Mouse (Mus musculus): ENCODE data around the gene Smyd1.
"Not testable (repeated sequence)": the region's sequence is repeated elsewhere in the genome, so short reads cannot be mapped to it uniquely, and the experiment has no call there.

Smyd1 gene

DNA sequence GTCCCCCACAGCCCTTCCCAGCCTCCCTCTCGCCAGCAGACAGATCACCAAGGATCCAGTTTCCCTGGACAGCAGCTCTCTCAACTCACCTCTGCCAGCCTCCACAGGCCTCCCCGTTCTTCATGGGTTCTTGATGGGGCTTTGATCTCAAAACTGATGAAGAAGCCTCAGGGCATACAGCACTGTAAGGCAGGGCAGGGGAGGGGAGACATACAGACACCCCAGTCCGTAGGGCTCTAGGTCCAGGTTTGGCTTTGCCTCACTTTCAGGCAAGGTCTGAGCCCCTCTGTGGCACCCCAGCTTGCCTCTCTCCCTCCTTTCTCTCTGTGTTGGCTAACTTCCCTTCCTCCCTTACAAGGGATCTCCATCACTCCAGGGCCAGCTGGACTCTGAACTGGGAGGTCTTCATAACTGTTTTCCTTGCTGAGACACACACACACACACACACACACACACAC, at the start of gene Smyd1:
Gene Smyd1 (minus strand): TSS at position 408 of the 458 bp plus-strand sequence.
- DNase-seq = no peak

DNA sequence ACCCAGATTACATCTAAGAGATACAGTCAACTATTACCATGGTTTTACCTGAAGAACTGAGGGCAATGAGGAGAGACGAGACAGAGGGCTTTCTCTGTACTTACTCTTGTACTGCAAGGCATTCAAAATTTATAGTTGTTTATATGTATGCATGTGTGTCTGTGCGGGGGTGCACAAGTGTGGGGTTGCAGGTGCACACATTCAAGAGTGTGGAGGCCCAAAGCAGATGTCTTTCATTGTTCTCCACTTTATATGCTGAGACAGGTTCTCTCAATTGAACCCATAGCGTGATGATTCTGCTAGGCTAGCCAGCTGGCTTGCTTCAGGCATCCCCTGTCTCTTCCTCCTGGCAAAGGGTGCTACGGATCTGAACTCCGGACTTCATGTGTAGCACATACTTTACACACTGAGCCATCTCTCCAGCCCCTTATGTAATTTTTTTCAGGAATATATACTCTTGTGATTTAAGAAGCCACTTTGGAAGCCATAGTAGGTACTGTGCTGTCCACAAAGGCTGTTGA, 49.1 kb upstream of the Smyd1 start:
- DNase-seq = no peak

DNA sequence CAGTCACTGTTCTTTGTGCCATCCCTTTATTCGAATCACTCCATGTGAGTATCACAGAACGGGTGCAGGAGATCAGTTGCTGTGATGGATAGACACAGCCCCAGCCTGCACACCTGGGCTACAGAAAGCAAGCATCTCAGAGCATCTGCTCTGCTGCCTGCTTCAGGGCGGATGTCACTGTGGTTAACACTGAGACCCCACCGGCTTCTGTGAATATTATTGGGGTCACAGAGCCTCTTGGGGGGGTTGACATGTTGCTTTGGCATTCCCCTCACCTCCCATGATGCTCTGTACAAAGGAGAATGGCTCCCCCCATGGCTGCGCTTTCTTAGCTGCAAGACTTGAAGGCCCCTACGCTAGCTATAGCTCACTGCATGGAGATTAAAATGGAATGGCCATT, 47.4 kb upstream of the Smyd1 start:
- DNase-seq = no peak

DNA sequence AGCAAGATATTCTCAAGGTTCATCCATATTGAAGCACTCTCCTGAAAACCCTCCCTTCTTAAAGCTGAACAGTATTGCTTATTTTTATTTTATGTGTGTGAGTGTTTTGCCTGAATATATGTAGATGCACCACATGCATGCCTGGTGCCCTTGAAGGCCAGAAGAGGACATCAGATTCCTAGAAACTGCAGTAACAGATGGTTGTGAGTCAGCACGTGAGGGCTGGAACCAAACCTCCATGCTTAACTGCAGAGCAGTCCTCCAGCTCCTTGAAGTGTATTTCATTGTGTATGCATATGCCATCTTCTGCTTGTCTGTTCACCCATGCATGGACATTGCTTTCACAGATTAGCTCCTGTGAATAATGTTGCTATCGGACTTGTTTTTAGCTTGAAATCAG, 42.0 kb upstream of the Smyd1 start:
- no peak for DNase-seq

DNA sequence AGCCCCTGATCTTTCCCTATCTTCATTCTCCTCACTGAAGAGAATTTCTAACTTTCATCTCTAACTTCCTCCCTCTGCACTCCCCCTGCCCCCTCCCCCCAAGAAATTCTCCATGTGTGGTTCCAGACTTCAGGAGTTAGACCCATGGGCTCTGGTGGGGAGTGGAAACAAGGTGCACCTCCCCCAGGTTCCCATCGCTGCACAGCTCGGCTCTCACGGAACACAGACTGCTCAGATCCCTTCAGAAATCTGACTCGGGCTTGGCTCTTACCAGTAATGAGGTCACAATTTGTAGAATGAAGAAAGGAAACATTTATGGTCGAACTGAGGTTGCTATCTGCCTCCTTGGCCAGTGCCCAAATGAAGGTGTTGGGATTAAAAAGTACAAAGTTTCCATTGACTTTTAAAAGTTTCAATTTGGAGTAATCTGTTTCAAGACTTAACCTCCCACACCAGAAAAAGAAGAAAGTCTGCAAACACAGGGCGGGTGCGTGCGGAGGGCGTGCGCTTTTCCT, 39.2 kb upstream of the Smyd1 start:
- no peak for DNase-seq

DNA sequence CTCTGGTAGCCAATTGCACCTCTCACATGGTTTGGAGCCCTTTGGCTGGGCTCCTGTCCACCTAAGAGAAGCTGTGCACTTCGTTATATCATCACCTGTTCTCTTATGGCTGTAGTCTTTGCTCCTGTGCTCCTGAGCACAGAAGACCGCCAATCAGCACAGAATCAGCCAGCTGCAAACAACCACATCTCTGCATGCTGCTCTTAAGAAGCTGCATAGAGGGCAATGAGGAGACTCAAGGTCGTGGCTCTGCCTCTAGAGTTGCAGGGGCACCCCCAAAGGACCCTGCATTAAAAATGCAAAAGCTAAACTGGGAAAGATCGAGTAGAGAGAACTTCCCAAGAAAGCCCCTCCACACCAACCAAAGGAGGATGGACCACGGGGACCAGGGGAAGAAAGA, 38.7 kb upstream of the Smyd1 start:
- DNase-seq = no peak

DNA sequence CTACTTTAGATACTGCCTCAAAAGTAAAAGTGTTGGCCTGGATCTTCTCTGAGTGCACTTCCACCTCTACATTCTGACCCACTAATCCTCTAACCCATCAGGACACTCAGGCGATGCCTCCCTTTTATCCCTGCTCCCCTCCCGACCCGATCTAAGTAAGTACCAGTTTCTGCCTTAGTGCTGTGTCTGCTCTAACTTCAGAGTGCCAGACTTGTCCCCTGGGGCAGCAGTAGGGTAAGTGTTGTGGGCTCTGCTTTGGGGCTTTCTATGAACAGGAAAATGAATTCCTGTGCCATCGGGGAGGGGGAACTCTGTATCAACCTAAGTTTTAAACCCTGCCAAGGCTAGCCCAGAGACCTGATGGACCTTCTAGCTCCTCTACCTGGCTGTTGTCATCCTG, 38.2 kb upstream of the Smyd1 start:
- no peak for DNase-seq

DNA sequence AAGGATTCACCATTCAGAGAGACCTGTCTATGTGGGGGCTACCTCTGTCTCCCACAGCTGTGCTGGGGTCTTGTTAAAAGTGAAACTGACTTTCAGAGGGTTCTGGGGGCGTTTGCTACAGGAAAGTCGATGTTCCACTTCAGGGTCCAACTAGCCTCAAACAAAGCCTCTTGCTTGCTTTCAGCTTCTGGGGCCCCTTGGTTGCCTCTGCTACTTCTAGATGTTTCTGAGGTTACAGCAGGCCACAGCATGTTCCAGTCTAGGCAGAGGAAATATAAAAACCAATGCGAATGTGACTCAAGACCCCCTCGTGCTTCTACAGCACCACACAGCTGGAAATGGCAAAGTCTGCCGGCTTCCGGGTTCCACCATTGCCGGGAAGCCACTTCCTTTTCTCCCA, 35.5 kb upstream of the Smyd1 start:
- DNase-seq = no peak

DNA sequence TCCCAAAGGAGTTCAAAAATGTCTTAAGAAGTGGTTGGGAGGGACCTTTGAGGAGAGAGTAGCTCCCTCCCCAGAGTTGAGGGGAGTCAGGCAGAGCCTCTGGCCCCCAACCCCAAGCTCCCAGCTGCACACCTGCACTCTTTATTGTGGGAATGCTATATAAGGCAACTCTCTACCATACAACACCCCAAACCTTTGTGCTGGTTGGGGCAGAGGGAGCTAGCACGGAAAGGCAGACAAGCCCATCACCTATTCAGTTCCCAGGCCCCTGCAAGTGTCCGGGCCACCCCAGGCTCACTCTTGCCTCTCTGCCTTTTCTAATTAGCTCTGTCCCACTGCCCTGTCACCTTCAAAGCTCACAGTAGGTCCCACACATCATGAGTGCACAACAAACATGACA, 31.7 kb upstream of the Smyd1 start:
- DNase-seq = no peak

DNA sequence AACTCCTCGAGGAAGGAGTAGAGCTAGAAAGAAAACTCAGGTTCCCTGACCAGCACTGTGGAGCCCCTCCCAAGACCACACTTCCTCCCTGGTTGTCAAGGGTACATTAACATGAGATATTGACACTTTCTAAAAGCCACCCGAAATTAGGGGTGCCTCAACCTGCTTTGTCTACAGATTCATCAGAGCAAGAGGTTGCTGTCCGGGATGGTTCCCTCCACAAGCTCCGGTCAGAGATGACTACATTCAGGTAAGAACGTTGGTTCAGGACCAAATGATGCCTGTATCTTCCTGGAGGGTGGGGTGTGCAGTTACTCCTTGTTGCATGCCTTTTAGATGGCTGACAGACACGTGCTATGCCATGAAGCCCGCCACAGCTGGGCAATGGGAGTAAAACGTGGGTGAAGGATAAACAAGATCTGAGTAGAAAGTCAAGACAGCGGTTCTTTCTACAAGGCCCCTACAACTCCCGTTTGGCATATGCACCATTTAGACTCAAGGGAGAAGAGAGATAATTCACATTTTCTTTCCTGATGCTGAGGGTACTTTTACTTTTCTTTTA, 30.9 kb upstream of the Smyd1 start:
- no peak for DNase-seq

DNA sequence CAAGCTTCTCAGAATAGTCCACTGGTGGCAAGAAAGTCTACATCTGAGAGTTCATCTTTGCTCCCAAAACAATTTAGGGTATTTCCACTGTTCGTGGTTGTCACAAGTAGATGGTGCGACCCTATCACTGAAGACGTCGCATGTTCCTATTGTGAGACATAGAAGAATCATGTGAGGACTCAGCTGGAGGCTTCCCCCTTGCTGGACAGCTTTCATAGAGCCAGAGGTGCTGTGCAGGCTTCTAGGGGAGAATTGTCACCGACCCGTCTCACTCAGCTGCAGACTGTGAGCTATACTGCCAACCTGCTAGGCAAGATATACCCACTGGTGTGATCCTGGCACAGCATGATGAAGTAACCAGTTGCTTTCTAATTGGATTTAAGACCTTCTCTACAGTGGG, 30.2 kb upstream of the Smyd1 start:
- no peak for DNase-seq

DNA sequence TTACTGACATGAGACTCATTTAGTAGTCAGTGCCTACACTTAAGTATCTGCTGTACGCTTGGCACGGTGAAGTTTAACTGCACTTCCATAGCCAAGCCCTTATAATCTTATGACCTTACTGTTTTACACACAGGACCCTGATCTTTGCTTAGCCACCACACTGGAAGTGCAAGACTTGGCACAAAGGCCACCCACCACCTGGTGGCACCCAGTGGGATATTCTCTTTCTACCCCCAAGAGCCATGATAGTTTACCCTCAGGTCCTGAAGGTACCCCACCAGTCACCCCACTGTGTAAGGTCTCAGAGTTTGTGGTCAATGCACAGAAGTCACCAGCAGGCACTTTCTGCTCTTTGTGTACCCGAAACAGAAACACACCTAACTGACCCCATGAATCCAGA, 29.2 kb upstream of the Smyd1 start:
- DNase-seq = no peak

DNA sequence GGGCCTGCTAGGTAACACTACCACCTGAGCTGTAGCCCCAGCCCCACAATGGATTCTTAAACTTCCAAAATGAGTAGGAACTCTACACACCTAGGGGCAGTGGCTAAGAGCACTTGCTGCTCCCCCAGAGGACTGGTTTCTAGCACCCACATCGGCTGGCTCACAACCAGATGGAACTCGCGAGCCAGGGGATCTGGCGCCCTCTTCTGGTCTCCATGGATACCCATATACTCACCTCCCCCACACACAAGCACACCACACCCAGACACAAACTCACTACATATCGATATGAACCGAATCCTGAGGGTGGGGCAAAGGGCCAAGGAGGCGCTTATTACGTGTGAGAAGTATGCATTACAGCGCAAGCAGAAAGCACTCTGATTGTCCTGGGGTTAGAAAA, 26.0 kb upstream of the Smyd1 start:
- no peak for DNase-seq

DNA sequence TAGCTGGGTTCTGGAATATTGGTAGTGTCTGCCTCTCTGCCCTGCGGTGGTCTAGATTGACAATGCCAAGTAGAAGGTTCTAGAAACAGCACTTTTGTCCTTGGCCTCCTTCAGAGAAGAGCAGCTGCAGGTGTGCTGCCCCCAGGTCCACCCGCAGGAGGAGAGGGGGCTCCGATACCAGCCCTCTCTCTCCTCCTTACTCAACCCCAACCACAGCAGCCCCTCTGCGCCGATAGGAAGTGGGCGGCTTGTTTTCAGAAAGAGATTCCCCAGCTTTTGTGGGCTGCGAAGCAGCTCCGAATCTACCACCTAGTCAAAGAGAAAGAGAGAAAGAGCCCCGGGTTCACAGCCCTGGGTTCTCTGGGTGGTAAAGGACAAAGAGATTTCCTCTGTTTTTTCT, 19.1 kb upstream of the Smyd1 start:
- DNase-seq = no peak

DNA sequence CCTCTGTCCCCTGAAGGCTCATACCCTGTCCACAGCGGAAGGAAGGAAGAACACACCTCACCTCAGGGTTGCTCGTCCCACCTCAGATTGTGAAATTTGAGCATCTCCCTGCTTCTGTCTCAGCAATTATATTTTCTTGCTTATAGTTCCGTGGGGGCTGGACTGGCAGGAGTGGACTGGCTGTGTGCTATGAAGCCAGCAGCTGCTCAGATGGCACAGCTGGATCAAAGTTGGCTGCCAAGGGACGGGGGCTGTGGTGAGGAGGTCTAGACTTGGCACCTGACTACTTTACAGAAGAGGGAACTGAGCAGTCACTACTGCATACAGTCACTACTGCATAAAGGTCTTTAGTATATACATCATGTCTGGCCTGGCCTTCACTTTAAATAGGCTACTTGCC, 17.3 kb upstream of the Smyd1 start:
- DNase-seq = no peak

DNA sequence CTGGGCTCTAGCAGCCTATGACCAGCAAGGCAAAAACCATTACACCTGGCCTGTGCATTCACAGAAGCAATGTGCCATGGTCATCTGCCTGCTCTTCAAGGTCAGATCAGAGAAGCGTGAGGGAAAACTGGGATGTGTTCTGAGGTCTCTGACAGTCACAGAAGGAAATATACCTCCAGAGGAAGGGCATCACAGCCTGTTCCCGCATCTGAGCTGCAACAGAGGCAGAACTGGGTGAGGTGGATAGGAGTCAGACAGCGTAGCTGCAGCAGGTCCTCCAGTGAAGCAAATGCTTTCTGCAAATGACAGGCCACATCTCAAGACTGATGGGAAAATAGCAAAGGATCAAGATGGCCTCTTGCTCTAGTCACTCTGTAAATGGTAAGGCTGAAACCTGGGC, 16.9 kb upstream of the Smyd1 start:
- no peak for DNase-seq

DNA sequence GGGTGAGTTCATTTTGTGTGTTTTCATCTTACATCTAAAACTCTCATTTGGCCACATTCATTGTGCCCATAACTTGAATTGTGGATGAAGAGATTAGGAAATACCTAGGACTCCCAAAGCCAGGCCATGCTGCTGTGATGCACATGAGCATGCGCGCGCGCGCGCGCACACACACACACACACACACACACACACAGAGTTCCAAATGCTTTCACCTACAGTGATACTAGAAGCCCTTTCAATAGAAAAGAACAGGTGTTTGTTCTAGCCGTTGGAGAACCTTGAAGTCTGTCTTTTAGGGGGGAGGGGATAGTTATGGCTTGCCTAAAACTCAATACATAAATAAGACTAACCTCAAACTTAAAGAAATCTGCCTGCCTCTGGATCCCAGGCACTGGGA, 15.6 kb upstream of the Smyd1 start:
- no peak for DNase-seq

DNA sequence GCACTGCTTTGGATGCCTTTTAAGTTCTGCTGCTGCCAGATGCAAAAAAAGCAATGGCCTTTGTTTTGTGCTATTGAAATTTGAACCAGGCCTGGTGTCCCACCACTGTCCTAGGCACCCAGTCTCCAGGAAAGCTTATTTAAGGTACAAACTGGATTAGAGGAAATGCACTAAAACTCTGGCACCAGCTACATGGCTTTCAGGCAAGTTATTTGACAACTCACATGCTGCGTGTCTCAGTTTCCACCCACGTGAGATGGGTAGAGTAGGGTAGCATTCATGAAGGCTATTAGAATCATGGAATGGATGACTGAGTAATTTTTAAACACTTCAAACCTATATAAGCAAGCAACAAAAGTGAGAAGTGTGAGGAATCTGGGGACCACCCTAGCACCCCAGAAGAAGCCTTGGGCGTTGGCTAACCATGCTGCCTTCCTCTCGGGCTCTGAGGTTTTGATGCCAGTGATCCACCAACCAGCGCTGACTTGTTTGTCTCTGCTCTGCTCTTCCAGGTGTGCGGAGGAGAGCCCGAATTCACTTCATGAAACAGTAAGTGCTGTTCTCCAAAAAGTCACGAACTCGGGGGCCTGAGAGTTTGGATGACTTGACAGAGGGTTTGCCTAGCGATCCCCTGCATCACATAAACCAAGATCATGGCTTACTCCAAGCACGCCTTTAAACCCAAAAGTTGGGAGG, 11.7 kb upstream of the Smyd1 start:
- no peak for DNase-seq

DNA sequence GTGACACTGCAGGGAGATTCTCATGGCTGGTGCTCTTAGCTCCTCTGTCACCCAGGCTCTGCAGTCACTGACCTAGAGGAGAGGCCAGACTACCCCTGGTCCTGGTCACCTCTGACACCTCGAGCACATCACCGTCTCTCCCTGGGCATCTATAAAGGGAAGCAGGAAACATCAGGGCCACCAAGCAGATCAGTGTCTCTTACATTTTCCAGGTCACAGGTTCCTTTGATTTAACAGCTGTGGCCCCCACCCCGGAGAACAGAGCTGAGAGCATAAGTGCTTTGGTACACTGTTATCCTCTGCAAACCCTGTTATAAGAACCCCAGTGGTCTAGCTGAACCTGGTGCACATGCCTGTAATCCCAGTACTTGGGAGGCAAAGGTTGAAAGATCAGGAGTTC, 11.0 kb upstream of the Smyd1 start:
- no peak for DNase-seq

DNA sequence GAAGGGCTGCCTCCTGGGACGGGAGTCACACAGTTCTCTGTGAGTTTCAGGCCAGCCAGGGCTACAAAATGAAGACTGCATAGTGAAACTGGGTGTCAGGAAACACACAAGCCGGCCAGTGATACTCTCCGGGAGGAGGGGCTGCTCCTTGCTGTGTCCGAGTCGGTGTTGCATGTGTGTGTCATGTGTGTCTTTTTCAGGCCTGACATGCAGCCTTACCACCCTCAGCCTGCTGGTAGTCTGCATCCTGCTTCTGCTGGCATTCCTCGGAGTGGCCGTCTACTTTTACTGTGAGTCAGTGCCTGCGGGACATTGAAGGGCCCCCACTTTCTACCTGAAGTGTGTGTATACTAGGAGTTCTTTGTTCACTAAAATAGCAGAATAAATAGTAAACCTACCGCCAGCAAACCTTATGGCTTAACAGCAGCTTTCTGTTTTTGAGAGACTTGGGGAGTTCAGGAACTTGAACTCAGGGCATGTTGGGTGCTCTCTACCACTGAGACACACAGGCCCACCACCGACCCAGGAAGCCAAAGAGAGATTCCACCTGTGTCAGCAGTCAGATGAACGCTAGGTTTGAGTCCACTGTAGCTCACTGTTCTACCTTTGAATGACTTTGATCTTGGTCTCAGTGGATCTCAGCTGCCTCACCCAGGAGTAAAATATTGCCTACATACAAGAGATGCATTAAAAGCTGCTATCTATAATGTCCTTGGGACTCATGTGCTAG, 10.4 kb upstream of the Smyd1 start:
- DNase-seq = no peak

DNA sequence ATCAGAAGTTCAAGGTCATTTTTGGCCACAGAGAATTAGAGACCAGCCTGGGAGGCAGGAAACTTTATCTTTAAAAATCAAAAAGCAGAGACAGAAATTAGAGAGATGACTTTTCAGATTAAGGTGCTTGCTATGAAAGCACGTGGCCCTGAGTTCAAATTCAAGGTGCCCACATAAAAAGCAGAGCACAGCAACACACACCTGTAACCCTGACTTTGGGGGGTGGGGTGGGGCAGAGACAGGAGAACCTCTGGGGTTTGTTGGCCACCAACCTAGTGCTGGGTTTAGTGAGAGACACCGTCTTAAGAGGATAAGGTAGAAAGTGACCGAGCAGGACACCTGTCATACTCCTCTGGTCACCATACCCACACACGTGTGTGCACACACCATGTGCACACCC, 9.5 kb upstream of the Smyd1 start:
- DNase-seq = not testable (repeated sequence)

DNA sequence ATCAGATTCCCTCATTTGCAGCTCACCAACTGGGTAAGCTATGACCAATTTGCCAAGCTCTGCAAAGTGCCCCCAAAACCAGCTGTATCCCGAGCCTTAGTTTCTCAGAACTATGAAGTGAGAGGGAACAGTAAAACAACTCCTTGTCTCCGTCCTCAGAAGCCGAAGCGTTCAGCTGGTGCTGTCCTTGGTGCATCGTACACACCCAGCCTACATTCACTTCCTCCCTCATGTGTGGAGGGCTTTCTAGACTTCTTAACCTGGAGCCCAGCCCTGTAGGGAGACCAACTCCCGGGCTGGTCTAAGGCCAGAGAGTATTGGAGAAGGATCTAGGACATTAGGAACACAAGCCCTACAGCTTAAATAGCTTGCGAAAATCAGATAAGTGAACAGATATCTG, 8.5 kb upstream of the Smyd1 start:
- no peak for DNase-seq

DNA sequence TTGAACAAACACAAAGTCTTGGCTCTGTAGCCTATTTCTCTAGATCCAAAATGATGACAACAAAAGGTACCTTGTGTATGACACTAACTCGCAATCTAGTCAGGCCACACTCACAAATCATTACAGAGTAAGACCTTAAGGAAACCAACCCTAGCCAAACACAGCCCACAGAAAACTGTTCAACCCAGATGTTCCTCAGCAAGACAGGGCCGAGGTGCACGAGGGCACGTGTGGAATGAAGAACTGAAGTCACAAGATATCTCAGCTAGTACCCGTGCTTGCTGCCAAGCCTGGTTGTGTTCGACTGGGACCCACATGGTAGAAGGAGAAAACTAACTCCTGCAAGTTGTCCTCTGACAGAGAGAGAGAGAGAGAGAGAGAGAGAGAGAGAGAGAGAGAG, 7.8 kb upstream of the Smyd1 start:
- DNase-seq = no peak

DNA sequence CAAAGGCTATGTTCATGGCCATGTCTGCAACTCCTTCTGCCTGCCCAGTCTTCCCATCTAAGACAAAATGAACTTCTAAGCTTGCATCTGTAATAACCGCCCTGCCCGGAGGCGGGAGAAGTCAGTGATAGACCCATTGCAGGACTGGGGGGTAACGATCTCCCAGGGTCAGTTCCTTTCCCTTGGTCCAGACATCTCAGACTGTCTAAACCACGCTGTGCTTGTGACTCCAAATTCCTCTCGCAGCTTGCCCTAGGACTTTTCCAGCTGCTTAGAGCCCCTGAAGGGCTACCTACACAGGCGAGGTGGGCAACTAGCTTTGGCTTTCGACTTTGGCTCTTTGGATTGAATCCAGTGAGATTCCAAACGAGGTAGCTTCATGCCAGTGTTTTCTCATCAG, 2.8 kb upstream of the Smyd1 start:
- DNase-seq = no peak

Data from right cerebral cortex, postnatal 25 days (tissue).